Mouse (Mus musculus) small intestine, adult 2 months (tissue): ENCODE data around the gene B130006D01Rik. TPM values are rescaled to one million over a fixed set of nuclear protein-coding genes. Genes with fewer than 3 reads are reported as not detected.
A peak's percentile ranks its signal among the peaks of the same experiment; 100 is the strongest.
"Not testable (repeated sequence)": the region's sequence is repeated elsewhere in the genome, so short reads cannot be mapped to it uniquely, and the experiment has no call there.

Experiments used
- H3K27ac ChIP-seq: fragments of 200-500 bp; 2 replicates; pipeline ENCODE4 v1.5.1; 2012; ENCODE audit warnings: low read depth, low read length, control low read depth, inconsistent platforms; ENCODE audit not compliant: insufficient read depth
- H3K27me3 ChIP-seq: fragments of 200-500 bp; 2 replicates; pipeline ENCODE4 v1.6.1; 2012; ENCODE audit warnings: mild to moderate bottlenecking, moderate library complexity, low read length, inconsistent platforms; ENCODE audit not compliant: control insufficient read depth, insufficient read depth
- H3K36me3 ChIP-seq: fragments of 200-500 bp; 2 replicates; pipeline ENCODE4 v1.6.1; 2012; ENCODE audit warnings: mild to moderate bottlenecking, low read length, control low read depth, inconsistent platforms; ENCODE audit not compliant: control insufficient read depth, insufficient read depth
- H3K4me1 ChIP-seq: fragments of 200-500 bp; 2 replicates; pipeline ENCODE4 v1.6.1; 2012; ENCODE audit warnings: low read length, inconsistent platforms, mixed read lengths; ENCODE audit not compliant: control insufficient read depth, insufficient read depth, insufficient read length
- H3K4me3 ChIP-seq: fragments of 200-500 bp; 2 replicates; pipeline ENCODE4 v1.5.1; 2012; ENCODE audit warnings: low read depth, mild to moderate bottlenecking, control low read depth, inconsistent platforms, low read length, moderate library complexity
- CTCF ChIP-seq: fragments of 200-500 bp; IDR thresholded peaks from 2 replicates; pipeline ENCODE4 v1.5.1; 2012; ENCODE audit warnings: low read depth, mild to moderate bottlenecking, control low read depth, inconsistent platforms, low read length, moderate library complexity, mixed read lengths; ENCODE audit not compliant: insufficient replicate concordance, insufficient read length; ENCODE audit errors: extremely low read depth
- POLR2A ChIP-seq: fragments of 200-500 bp; IDR thresholded peaks from 2 replicates; pipeline ENCODE4 v1.6.1; 2012; ENCODE audit warnings: low read depth, mild to moderate bottlenecking, control low read depth, inconsistent platforms, low read length, moderate library complexity
- WGBS: fragments of 180-500 bp; shearing (Covaris S2); methylation state at CpG from one replicate; pipeline ENCODE4 v1.1.7; 2018; 5-methylcytosine and 5-hydroxymethylcytosine counted together
- polyA plus RNA-seq: library from polyadenylated mRNA; depleted of rRNA; stranded (reverse); fragments of >200 nt; gene quantifications from 2 replicates; pipeline ENCODE4 v1.2.3, GENCODE M21; 2012

Gene B130006D01Rik
- polyA plus RNA-seq, 1 experiment: 0.05 TPM

GRCm38 (mm10) chr11:95734485-95734884, 11.1 kb downstream of the B130006D01Rik start:
- WGBS: 90% methylated on average over 2 of the region's 2 CpGs
- H3K27ac ChIP-seq: no peak overlapping the region
- TF ChIP-seq POLR2A (no peak), CTCF (no peak)
- H3K36me3 ChIP-seq: no peaks in the 10 kb centered on the region
- H3K4me1 ChIP-seq: peaks cover 3% of the 10 kb centered on the region
- H3K27me3 ChIP-seq: no peaks in the 10 kb centered on the region
- no peak overlapping the region for H3K4me3 ChIP-seq

GRCm38 (mm10) chr11:95737811-95738210, 14.4 kb downstream of the B130006D01Rik start:
- WGBS: 35% methylated on average over 3 of the region's 3 CpGs

GRCm38 (mm10) chr11:95744521-95744920, 21.1 kb downstream of the B130006D01Rik start:
- WGBS: 72% methylated on average over 2 of the region's 2 CpGs
- no peak overlapping the region for H3K4me3 ChIP-seq
- no peaks in the 10 kb centered on the region for H3K27me3 ChIP-seq
- H3K4me1 ChIP-seq: no peaks in the 10 kb centered on the region
- H3K36me3 ChIP-seq: peaks cover 4% of the 10 kb centered on the region; the same call in 1 of the 2 replicates
- H3K27ac ChIP-seq: no peak overlapping the region
- TF ChIP-seq POLR2A: no peak
- TF ChIP-seq CTCF: no peak

More at GRCm38 (mm10) chr11:95737811-95738210, 14.4 kb downstream of the B130006D01Rik start:
- H3K36me3 ChIP-seq: no peaks in the 10 kb centered on the region
- 0 out of 2 replicates have a peak, but pooled peaks cover 2% of the 10 kb centered on the region for H3K4me1 ChIP-seq
- no peak overlapping the region for H3K4me3 ChIP-seq
- TF ChIP-seq POLR2A (no peak), CTCF (no peak)
- no peak overlapping the region for H3K27ac ChIP-seq
- H3K27me3 ChIP-seq: no peaks in the 10 kb centered on the region

- WGBS: 85% methylated on average over 4 of the region's 4 CpGs
- H3K4me3 ChIP-seq: no peak overlapping the region
- no peaks in the 10 kb centered on the region for H3K27me3 ChIP-seq
- no peaks in the 10 kb centered on the region for H3K4me1 ChIP-seq
- no peak for TF ChIP-seq CTCF
- TF ChIP-seq POLR2A: no peak
- peaks cover 16% of the 10 kb centered on the region for H3K36me3 ChIP-seq
- H3K27ac ChIP-seq: no peak overlapping the region
Measured at GRCm38 (mm10) chr11:95746821-95747220, 23.4 kb downstream of the B130006D01Rik start.

- no peaks in the 10 kb centered on the region for H3K27me3 ChIP-seq
- no peak overlapping the region for H3K4me3 ChIP-seq
- peaks cover 24% of the 10 kb centered on the region for H3K36me3 ChIP-seq
- WGBS: 80% methylated on average over 5 of the region's 5 CpGs
- H3K27ac ChIP-seq: no peak overlapping the region
- no peaks in the 10 kb centered on the region for H3K4me1 ChIP-seq
- TF ChIP-seq CTCF (no peak), POLR2A (no peak)
Measured at GRCm38 (mm10) chr11:95748331-95748730, 24.9 kb downstream of the B130006D01Rik start.

- Histone ChIP-seq H3K27ac (no peak overlapping the region), H3K27me3 (no peaks in the 10 kb centered on the region), H3K4me1 (no peaks in the 10 kb centered on the region), H3K4me3 (no peak overlapping the region), H3K36me3 (peaks cover 31% of the 10 kb centered on the region)
- no peak for TF ChIP-seq CTCF
- TF ChIP-seq POLR2A: no peak
- 84% methylated on average over 15 of the region's 15 CpGs for WGBS
Measured at GRCm38 (mm10) chr11:95749619-95750018, 26.2 kb downstream of the B130006D01Rik start.

GRCm38 (mm10) chr11:95750995-95751394, 27.6 kb downstream of the B130006D01Rik start:
- H3K4me1 ChIP-seq: no peaks in the 10 kb centered on the region
- no peak overlapping the region for H3K4me3 ChIP-seq
- H3K27me3 ChIP-seq: no peaks in the 10 kb centered on the region
- TF ChIP-seq POLR2A: no peak
- peak; percentile 90; the same call in 1 of the 2 replicates for TF ChIP-seq CTCF
- WGBS: 20% methylated on average over 1 of the region's 1 CpGs
- H3K36me3 ChIP-seq: peaks cover 38% of the 10 kb centered on the region
- H3K27ac ChIP-seq: no peak overlapping the region

GRCm38 (mm10) chr11:95755137-95755536, 31.8 kb downstream of the B130006D01Rik start:
- H3K27ac ChIP-seq, H3K4me3 ChIP-seq, H3K27me3 ChIP-seq, H3K4me1 ChIP-seq: not testable (repeated sequence)
- H3K36me3 ChIP-seq: peaks cover 29% of the 10 kb centered on the region
- 94% methylated on average over 4 of the region's 4 CpGs for WGBS
